Mouse (Mus musculus): ENCODE measurements at regions not wholly inside any gene's neighbourhood (a gene's known extent, or its start where the extent isn't known, plus 50 kb on each side); places are given as distances from the start of the nearest gene placed in this dataset.

GRCm38 (mm10) chr8:116372056-116372455 lies 132.7 kb upstream of the Dynlrb2 start:
- Histone ChIP-seq H3K4me1 (peaks cover 21% of the 10 kb centered on the region), H3K9me3 (no peaks in the 10 kb centered on the region), H3K4me2 (no peak overlapping the region), H3K9ac (no peak overlapping the region), H3K27me3 (no peaks in the 10 kb centered on the region), H3K27ac (no peak overlapping the region), H3K36me3 (replicated peaks) (no peaks in the 10 kb centered on the region), H3K4me3 (replicated peaks) (no peak overlapping the region)
- WGBS, result 83% methylated on average over 9 of the region's 9 CpGs
- no peak for ATAC-seq (ENCODE audit: low FRiP score)

- no peak overlapping the region for H3K4me2 ChIP-seq
- H3K9me3 ChIP-seq, result no peaks in the 10 kb centered on the region
- H3K27me3 ChIP-seq, result no peaks in the 10 kb centered on the region
- no peaks in the 10 kb centered on the region for H3K36me3 ChIP-seq (replicated peaks)
- H3K4me3 ChIP-seq (replicated peaks), result no peak overlapping the region
- ATAC-seq (ENCODE audit: low FRiP score), result peak; percentile 23; the same call in 1 of the 2 replicates
- H3K4me1 ChIP-seq, result peaks cover 29% of the 10 kb centered on the region
- H3K9ac ChIP-seq, result no peak overlapping the region
- 17% methylated on average over 6 of the region's 6 CpGs for WGBS
- 0 out of 2 replicates have a peak overlapping the region, but pooled peaks have one; percentile 13 for H3K27ac ChIP-seq
Measured at GRCm38 (mm10) chr8:116367491-116367890, 137.3 kb upstream of the Dynlrb2 start.

GRCm38 (mm10) chr8:116366706-116367105 lies 138.1 kb upstream of the Dynlrb2 start:
- H3K27me3 ChIP-seq, result no peaks in the 10 kb centered on the region
- WGBS, result 85% methylated on average over 2 of the region's 3 CpGs
- no peak for ATAC-seq (ENCODE audit: low FRiP score)
- H3K9ac ChIP-seq, result no peak overlapping the region
- H3K4me1 ChIP-seq, result peaks cover 23% of the 10 kb centered on the region
- H3K27ac ChIP-seq, result no peak overlapping the region
- no peaks in the 10 kb centered on the region for H3K9me3 ChIP-seq
- no peak overlapping the region for H3K4me3 ChIP-seq (replicated peaks)
- H3K4me2 ChIP-seq, result no peak overlapping the region
- H3K36me3 ChIP-seq (replicated peaks), result no peaks in the 10 kb centered on the region

DNA sequence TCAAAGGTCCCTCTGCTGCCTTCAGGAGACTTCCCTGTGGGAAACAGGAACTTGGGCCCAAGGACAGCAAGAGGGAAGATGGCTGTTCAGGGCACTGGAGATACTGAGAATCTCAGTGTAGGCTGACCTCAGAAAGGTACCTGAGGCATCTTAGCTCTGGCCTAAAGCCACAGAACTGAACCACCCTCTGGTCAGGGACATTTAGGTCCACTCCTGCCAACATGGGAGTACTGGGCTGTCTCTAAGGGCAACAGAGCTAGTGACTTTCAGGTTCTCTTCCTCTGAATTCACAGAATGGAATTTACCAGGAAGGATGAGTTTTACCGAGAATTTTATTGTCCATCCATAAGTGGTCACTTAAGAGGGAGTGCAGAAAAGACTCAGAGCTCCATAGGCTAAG lies 140.0 kb upstream of the Dynlrb2 start:
- Histone ChIP-seq H3K27me3 (no peaks in the 10 kb centered on the region), H3K9ac (no peak overlapping the region), H3K4me1 (peaks cover 17% of the 10 kb centered on the region), H3K4me3 (replicated peaks) (no peak overlapping the region), H3K9me3 (no peaks in the 10 kb centered on the region), H3K36me3 (replicated peaks) (no peaks in the 10 kb centered on the region), H3K4me2 (no peak overlapping the region), H3K27ac (no peak overlapping the region)
- 83% methylated on average over 1 of the region's 1 CpGs for WGBS
- no peak for ATAC-seq (ENCODE audit: low FRiP score)

DNA sequence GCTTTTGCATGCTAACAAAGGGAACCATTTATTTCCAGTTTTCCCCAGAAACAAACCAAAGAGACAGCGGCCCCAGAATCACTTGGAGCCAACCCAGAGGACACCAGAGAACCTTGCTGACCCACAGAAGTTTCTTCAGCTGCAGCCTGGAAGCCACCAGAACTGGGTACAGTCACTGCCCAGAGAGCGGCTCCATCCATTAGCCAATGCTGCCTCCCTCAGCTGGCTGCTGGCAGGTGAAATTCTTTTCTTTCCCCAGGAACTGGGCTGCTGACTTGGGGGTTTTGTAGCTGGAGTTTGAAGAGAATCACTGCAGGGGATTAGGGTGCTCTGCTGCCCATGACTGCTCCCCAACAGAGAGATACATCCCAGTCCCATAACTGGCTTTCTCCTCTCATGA lies 140.6 kb upstream of the Dynlrb2 start:
- H3K9ac ChIP-seq, result no peak overlapping the region
- H3K4me2 ChIP-seq, result no peak overlapping the region
- no peaks in the 10 kb centered on the region for H3K36me3 ChIP-seq (replicated peaks)
- peaks cover 17% of the 10 kb centered on the region for H3K4me1 ChIP-seq
- WGBS, result 66% methylated on average over 2 of the region's 2 CpGs
- no peak overlapping the region for H3K4me3 ChIP-seq (replicated peaks)
- no peak for ATAC-seq (ENCODE audit: low FRiP score)
- no peaks in the 10 kb centered on the region for H3K27me3 ChIP-seq
- no peak overlapping the region for H3K27ac ChIP-seq
- H3K9me3 ChIP-seq, result no peaks in the 10 kb centered on the region

DNA sequence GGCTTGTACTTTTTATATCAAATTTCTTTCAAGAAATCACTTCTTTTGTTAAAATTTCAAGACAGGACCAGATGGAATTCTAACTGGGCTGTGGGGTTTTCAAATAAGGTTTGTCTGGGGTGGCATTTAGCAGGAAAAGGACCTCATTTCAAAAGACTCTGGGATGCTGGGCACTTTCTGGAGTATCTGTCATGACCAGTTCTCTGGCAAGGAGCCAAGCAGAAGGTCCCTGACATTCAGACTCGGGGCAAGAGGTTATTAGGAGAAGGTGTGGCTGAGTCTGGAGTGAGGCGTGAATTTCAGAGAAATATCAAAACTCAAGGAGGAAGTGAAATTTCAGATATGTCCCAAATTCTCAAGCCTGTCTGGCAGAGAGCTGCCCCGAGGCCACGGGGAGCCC lies 142.4 kb upstream of the Dynlrb2 start:
- WGBS, result 75% methylated on average over 4 of the region's 4 CpGs
- ATAC-seq (ENCODE audit: low FRiP score), result no peak
- peaks cover 8% of the 10 kb centered on the region for H3K4me1 ChIP-seq
- H3K36me3 ChIP-seq (replicated peaks), result no peaks in the 10 kb centered on the region
- H3K9ac ChIP-seq, result no peak overlapping the region
- H3K9me3 ChIP-seq, result no peaks in the 10 kb centered on the region
- no peak overlapping the region for H3K4me3 ChIP-seq (replicated peaks)
- no peak overlapping the region for H3K27ac ChIP-seq
- H3K27me3 ChIP-seq, result no peaks in the 10 kb centered on the region
- H3K4me2 ChIP-seq, result no peak overlapping the region

DNA sequence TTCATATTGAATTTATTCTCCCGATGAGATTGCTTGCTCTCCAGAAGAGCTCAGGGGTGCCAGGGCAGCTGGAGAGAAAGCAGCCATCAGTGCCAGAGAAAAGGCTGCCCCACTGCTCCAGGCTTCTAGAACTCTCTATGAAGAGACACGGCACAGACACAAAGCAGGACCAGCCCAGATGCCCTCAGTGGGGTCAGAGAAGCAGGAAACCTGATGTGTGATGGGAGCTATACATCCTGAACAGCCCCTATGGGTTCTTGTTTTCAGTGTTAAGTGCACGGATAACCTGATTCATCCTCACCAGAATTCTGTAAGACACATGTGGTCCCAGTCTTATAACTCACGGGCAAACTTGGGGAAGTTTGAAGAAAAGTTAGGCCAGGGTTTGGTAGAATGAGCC lies 145.0 kb upstream of the Dynlrb2 start:
- Histone ChIP-seq H3K27me3 (no peaks in the 10 kb centered on the region), H3K4me3 (replicated peaks) (no peak overlapping the region), H3K36me3 (replicated peaks) (no peaks in the 10 kb centered on the region), H3K4me1 (peaks cover 7% of the 10 kb centered on the region; the same call in 1 of the 2 replicates), H3K4me2 (no peak overlapping the region), H3K27ac (no peak overlapping the region), H3K9ac (no peak overlapping the region), H3K9me3 (no peaks in the 10 kb centered on the region)
- 80% methylated on average over 4 of the region's 4 CpGs for WGBS
- ATAC-seq (ENCODE audit: low FRiP score), result no peak

GRCm38 (mm10) chr8:116354756-116355155 lies 150.0 kb upstream of the Dynlrb2 start:
- 90% methylated on average over 6 of the region's 6 CpGs for WGBS
- no peaks in the 10 kb centered on the region for H3K4me1 ChIP-seq
- no peak overlapping the region for H3K4me3 ChIP-seq (replicated peaks)
- H3K27me3 ChIP-seq, result no peaks in the 10 kb centered on the region
- no peak overlapping the region for H3K4me2 ChIP-seq
- no peaks in the 10 kb centered on the region for H3K9me3 ChIP-seq
- H3K9ac ChIP-seq, result no peak overlapping the region
- ATAC-seq (ENCODE audit: low FRiP score), result no peak
- H3K36me3 ChIP-seq (replicated peaks), result no peaks in the 10 kb centered on the region
- no peak overlapping the region for H3K27ac ChIP-seq

DNA sequence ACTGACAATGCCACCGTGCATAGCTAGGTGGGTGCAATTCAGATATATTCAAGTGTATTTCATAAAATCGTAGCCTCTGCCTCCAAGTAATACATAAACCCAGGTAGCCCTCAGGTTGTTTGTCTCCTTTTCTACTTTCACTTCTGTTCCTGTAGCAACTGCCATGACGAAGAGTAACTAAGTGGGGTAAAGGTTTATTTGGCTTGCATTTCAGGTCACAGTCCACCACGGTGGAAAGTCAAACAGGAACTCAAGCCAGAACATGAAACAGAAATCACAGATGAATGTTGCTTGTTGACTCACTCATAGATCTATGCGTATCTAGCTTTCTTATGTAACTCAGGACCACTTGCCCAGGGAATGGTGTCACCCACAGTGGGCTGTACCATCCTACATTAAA lies 150.9 kb upstream of the Dynlrb2 start:
- no peak overlapping the region for H3K9ac ChIP-seq
- 94% methylated on average over 5 of the region's 5 CpGs for WGBS
- ATAC-seq (ENCODE audit: low FRiP score), result no peak

GRCm38 (mm10) chr8:116352635-116353034 lies 152.1 kb upstream of the Dynlrb2 start:
- H3K36me3 ChIP-seq (replicated peaks), result no peaks in the 10 kb centered on the region
- 90% methylated on average over 2 of the region's 2 CpGs for WGBS

More for the DNA sequence above, 150.9 kb upstream of the Dynlrb2 start:
- Histone ChIP-seq H3K36me3 (replicated peaks) (no peaks in the 10 kb centered on the region), H3K4me1 (no peaks in the 10 kb centered on the region), H3K9me3 (no peaks in the 10 kb centered on the region), H3K27me3 (no peaks in the 10 kb centered on the region), H3K4me3 (replicated peaks) (no peak overlapping the region), H3K27ac (no peak overlapping the region), H3K4me2 (no peak overlapping the region)

GRCm38 (mm10) chr8:116348971-116349370 lies 155.8 kb upstream of the Dynlrb2 start:
- no peaks in the 10 kb centered on the region for H3K36me3 ChIP-seq (replicated peaks)
- 86% methylated on average over 8 of the region's 8 CpGs for WGBS
- no peak for ATAC-seq (ENCODE audit: low FRiP score)

More at GRCm38 (mm10) chr8:116352635-116353034, 152.1 kb upstream of the Dynlrb2 start:
- H3K27ac ChIP-seq, result no peak overlapping the region
- no peaks in the 10 kb centered on the region for H3K4me1 ChIP-seq
- H3K4me2 ChIP-seq, result no peak overlapping the region
- no peaks in the 10 kb centered on the region for H3K27me3 ChIP-seq
- H3K4me3 ChIP-seq (replicated peaks), result no peak overlapping the region
- no peak overlapping the region for H3K9ac ChIP-seq
- no peaks in the 10 kb centered on the region for H3K9me3 ChIP-seq
- no peak for ATAC-seq (ENCODE audit: low FRiP score)

GRCm38 (mm10) chr8:116346990-116347389 lies 157.8 kb upstream of the Dynlrb2 start:
- Histone ChIP-seq H3K4me2 (no peak overlapping the region), H3K27me3 (no peaks in the 10 kb centered on the region; the same call in 1 of the 2 replicates), H3K27ac (no peak overlapping the region), H3K4me3 (replicated peaks) (no peak overlapping the region), H3K4me1 (no peaks in the 10 kb centered on the region), H3K36me3 (replicated peaks) (no peaks in the 10 kb centered on the region), H3K9me3 (no peaks in the 10 kb centered on the region), H3K9ac (no peak overlapping the region)
- no peak for ATAC-seq (ENCODE audit: low FRiP score)
- 93% methylated on average over 5 of the region's 5 CpGs for WGBS

More at GRCm38 (mm10) chr8:116348971-116349370, 155.8 kb upstream of the Dynlrb2 start:
- H3K9ac ChIP-seq, result no peak overlapping the region
- H3K4me2 ChIP-seq, result no peak overlapping the region
- H3K4me3 ChIP-seq (replicated peaks), result no peak overlapping the region
- H3K4me1 ChIP-seq, result no peaks in the 10 kb centered on the region
- H3K27me3 ChIP-seq, result no peaks in the 10 kb centered on the region
- no peaks in the 10 kb centered on the region for H3K9me3 ChIP-seq
- H3K27ac ChIP-seq, result no peak overlapping the region

DNA sequence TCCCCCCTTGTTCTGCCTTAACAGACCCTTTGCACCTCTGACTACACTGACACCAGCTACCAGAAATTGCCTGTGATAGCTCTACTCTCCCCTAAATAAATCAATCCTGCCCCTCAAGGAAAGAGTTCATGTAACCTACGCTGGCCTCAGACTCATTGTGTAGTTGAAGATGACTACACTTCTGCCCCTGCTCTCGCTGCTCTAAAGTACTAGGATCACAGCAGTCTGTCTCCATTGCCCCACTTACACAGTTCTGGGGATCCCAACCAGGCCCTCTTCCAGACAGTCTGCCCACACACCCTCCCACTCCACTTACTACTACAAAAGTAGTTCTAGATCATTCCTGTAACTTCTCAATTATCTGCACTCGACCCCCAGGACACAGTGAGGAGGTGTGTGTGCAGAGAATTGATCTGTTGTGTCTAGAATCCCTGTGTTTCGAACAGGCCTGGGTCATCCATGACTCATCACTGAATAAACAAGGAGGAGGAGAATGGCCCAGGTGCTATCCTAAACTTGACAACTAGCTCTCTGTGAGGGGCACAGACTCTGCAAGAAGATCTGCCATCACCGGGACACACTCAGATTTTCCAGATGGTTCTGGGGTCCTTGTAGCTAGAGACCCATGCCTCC lies 160.1 kb upstream of the Dynlrb2 start:
- Histone ChIP-seq H3K4me2 (no peak overlapping the region), H3K4me1 (no peaks in the 10 kb centered on the region), H3K27me3 (no peaks in the 10 kb centered on the region; the same call in 1 of the 2 replicates), H3K27ac (no peak overlapping the region), H3K36me3 (replicated peaks) (no peaks in the 10 kb centered on the region), H3K4me3 (replicated peaks) (no peak overlapping the region), H3K9ac (no peak overlapping the region), H3K9me3 (no peaks in the 10 kb centered on the region)
- WGBS, result 90% methylated on average over 5 of the region's 5 CpGs
- no peak for ATAC-seq (ENCODE audit: low FRiP score)
